Comparison of ENCODE assay signal across 13 mouse cellular contexts in genomic region chr1:166056098-166056756, GRCm38 (mm10). TPM values are rescaled to one million over a fixed set of nuclear protein-coding genes. Genes with fewer than 3 reads are reported as not detected.
DNase-seq lines count a peak whose midpoint lies in the region; ATAC-seq lines count a peak whose summit lies in the region.
"Had no signal": no experiment of that assay in that cellular context is flagged by ENCODE, and none has a peak within 500 bp of the region (broad histone marks: within the 10 kb centered on the region; RNA-seq: fewer than 3 reads in every experiment).

No protein-coding gene starts in this region.

- ATAC-seq in neural tube, embryonic 11.5 days (ENCODE audit: insufficient read depth, low FRiP score, low TSS enrichment), result no peak
- 0 out of 2 replicates have a peak, but pooled peaks have one; percentile 32 for ATAC-seq in midbrain, embryonic 12.5 days (ENCODE audit: low FRiP score, low read depth)
- ATAC-seq: liver, embryonic 12.5 days had no signal

- H3K4me3 ChIP-seq in neural tube, embryonic 11.5 days (ENCODE audit: low read depth, low read length), result no peak overlapping the region
- H3K4me3 ChIP-seq in hindbrain, embryonic 10.5 days, result no peak overlapping the region
- H3K4me3 ChIP-seq in midbrain, embryonic 12.5 days, result no peak overlapping the region
- H3K4me3 ChIP-seq: embryonic facial prominence, embryonic 15.5 days; liver, embryonic 12.5 days; stomach, embryonic 15.5 days had no signal

- H3K36me3 ChIP-seq in neural tube, embryonic 11.5 days (ENCODE audit: control insufficient read depth, insufficient read depth, low read length), result no peaks in the 10 kb centered on the region
- H3K36me3 ChIP-seq in hindbrain, embryonic 10.5 days, result no peaks in the 10 kb centered on the region
- H3K36me3 ChIP-seq in midbrain, embryonic 12.5 days, result no peaks in the 10 kb centered on the region
- H3K36me3 ChIP-seq: embryonic facial prominence, embryonic 15.5 days; liver, embryonic 12.5 days; stomach, embryonic 15.5 days had no signal

- no peaks in the 10 kb centered on the region for H3K27me3 ChIP-seq in neural tube, embryonic 11.5 days (ENCODE audit: control insufficient read depth, insufficient read depth, low read length)
- H3K27me3 ChIP-seq in hindbrain, embryonic 10.5 days (ENCODE audit: insufficient read depth, poor library complexity, severe bottlenecking), result peaks cover 17% of the 10 kb centered on the region; the same call in 1 of the 2 replicates
- 0 out of 2 replicates have a peak, but pooled peaks cover 4% of the 10 kb centered on the region for H3K27me3 ChIP-seq in midbrain, embryonic 12.5 days
- H3K27me3 ChIP-seq: liver, embryonic 12.5 days; stomach, embryonic 15.5 days had no signal

- WGBS in neural tube, embryonic 11.5 days, result 31% methylated on average over 9 of the region's 9 CpGs
- 28% methylated on average over 9 of the region's 9 CpGs for WGBS in hindbrain, embryonic 10.5 days
- 25% methylated on average over 9 of the region's 9 CpGs for WGBS in midbrain, embryonic 12.5 days

- no peaks in the 10 kb centered on the region for H3K9me3 ChIP-seq in neural tube, embryonic 11.5 days (ENCODE audit: control insufficient read depth, low read length)
- H3K9me3 ChIP-seq in hindbrain, embryonic 10.5 days, result no peaks in the 10 kb centered on the region
- H3K9me3 ChIP-seq in midbrain, embryonic 12.5 days, result no peaks in the 10 kb centered on the region
- H3K9me3 ChIP-seq: embryonic facial prominence, embryonic 15.5 days; liver, embryonic 12.5 days; stomach, embryonic 15.5 days had no signal

- 0 out of 2 replicates have a peak overlapping the region, but pooled peaks have one; percentile 1 for H3K9ac ChIP-seq in neural tube, embryonic 11.5 days (ENCODE audit: low read length)
- no peak overlapping the region for H3K9ac ChIP-seq in midbrain, embryonic 12.5 days (replicated peaks)
- H3K9ac ChIP-seq: embryonic facial prominence, embryonic 15.5 days; liver, embryonic 12.5 days; stomach, embryonic 15.5 days had no signal

- H3K27ac ChIP-seq in neural tube, embryonic 11.5 days (ENCODE audit: low read depth, low read length), result no peak overlapping the region
- H3K27ac ChIP-seq in hindbrain, embryonic 10.5 days, result peak overlapping the region; percentile 77
- H3K27ac ChIP-seq in midbrain, embryonic 12.5 days (replicated peaks), result no peak overlapping the region
- H3K27ac ChIP-seq: embryonic facial prominence, embryonic 15.5 days; kidney, postnatal 0 days; liver, embryonic 12.5 days; stomach, embryonic 15.5 days had no signal

- no peak overlapping the region for H3K4me2 ChIP-seq in neural tube, embryonic 11.5 days (ENCODE audit: low read depth)
- peak overlapping the region; percentile 22 for H3K4me2 ChIP-seq in midbrain, embryonic 12.5 days (replicated peaks)
- H3K4me2 ChIP-seq: embryonic facial prominence, embryonic 15.5 days; liver, embryonic 12.5 days; stomach, embryonic 15.5 days had no signal

- H3K4me1 ChIP-seq in neural tube, embryonic 11.5 days (ENCODE audit: control insufficient read depth, insufficient read depth, low read length), result 0 out of 2 replicates have a peak, but pooled peaks cover 6% of the 10 kb centered on the region
- peaks cover 37% of the 10 kb centered on the region for H3K4me1 ChIP-seq in hindbrain, embryonic 10.5 days (replicated peaks)
- peaks cover 19% of the 10 kb centered on the region for H3K4me1 ChIP-seq in midbrain, embryonic 12.5 days
- H3K4me1 ChIP-seq: embryonic facial prominence, embryonic 15.5 days; stomach, embryonic 15.5 days had no signal

- DNase-seq in neural tube, embryonic 11.5 days (ENCODE audit: low spot score), result no peak
- DNase-seq in neural tube, embryonic 10.5 days (ENCODE audit: extremely low spot score, low spot score), result no peak
- no peak for DNase-seq in hindbrain, embryonic 10.5 days (ENCODE audit: low spot score)
- peak; percentile 52 for DNase-seq in retina, postnatal 1 day
- DNase-seq in urinary bladder, postnatal 25 days (ENCODE audit: low spot score), result no peak
- DNase-seq in spleen, postnatal 36 days (ENCODE audit: low spot score in 2 of 2), result no peak
- DNase-seq in left cerebral cortex, adult 9 months (ENCODE audit: low spot score in 2 of 2), result no peak
- DNase-seq: layer of hippocampus, adult 9-11 months had no signal

RNA-seq across cellular contexts. Expression of gene Pou2f1, which starts 53.7 kb away (rescaled TPM):
- polyA plus RNA-seq in neural tube, embryonic 11.5 days (2014; fragmentation: Nextera tagmentation; extraction: Ambion mirVana), result 27.0 and 27.5 TPM in 2 replicates
- polyA plus RNA-seq in hindbrain, embryonic 10.5 days (2016; fragmentation: Nextera tagmentation; extraction: Ambion mirVana), result 21.8 and 25.4 TPM in 2 replicates
- polyA plus RNA-seq in midbrain, embryonic 12.5 days (2016; fragmentation: Nextera tagmentation; extraction: Ambion mirVana), result 23.9 and 27.6 TPM in 2 replicates
